In genomic region chr6:51886902-51887431, GRCm38 (mm10) we compare ENCODE assay signal across 14 mouse cellular contexts.
DNase-seq lines count a peak whose midpoint lies in the region; ATAC-seq lines count a peak whose summit lies in the region.
"Had no signal": no experiment of that assay in that cellular context is flagged by ENCODE, and none has a peak within 500 bp of the region (broad histone marks: within the 10 kb centered on the region; RNA-seq: fewer than 3 reads in every experiment).

No protein-coding gene starts in this region.

- no peak overlapping the region for H3K4me2 ChIP-seq in limb, embryonic 15.5 days
- no peak overlapping the region for H3K4me2 ChIP-seq in forebrain, embryonic 12.5 days
- H3K4me2 ChIP-seq: embryonic facial prominence, embryonic 15.5 days; limb, embryonic 12.5 days had no signal

- no peak overlapping the region for H3K27ac ChIP-seq in heart, embryonic 10.5 days
- H3K27ac ChIP-seq in limb, embryonic 15.5 days = 0 out of 2 replicates have a peak overlapping the region, but pooled peaks have one; percentile 24
- H3K27ac ChIP-seq in forebrain, embryonic 12.5 days = no peak overlapping the region
- H3K27ac ChIP-seq: embryonic facial prominence, embryonic 15.5 days; limb, embryonic 12.5 days had no signal

- no peak overlapping the region for H3K4me3 ChIP-seq in heart, embryonic 10.5 days
- H3K4me3 ChIP-seq in limb, embryonic 15.5 days = no peak overlapping the region
- H3K4me3 ChIP-seq in forebrain, embryonic 12.5 days (replicated peaks) = no peak overlapping the region
- H3K4me3 ChIP-seq: embryonic facial prominence, embryonic 15.5 days; limb, embryonic 12.5 days; megakaryocyte, embryonic 14.5 days had no signal

- no peaks in the 10 kb centered on the region for H3K27me3 ChIP-seq in heart, embryonic 10.5 days (ENCODE audit: insufficient read depth, poor library complexity, severe bottlenecking)
- no peaks in the 10 kb centered on the region for H3K27me3 ChIP-seq in limb, embryonic 15.5 days
- H3K27me3 ChIP-seq in forebrain, embryonic 12.5 days = no peaks in the 10 kb centered on the region
- H3K27me3 ChIP-seq: embryonic facial prominence, embryonic 15.5 days; megakaryocyte, embryonic 14.5 days had no signal

- no peak for ATAC-seq in limb, embryonic 15.5 days (ENCODE audit: insufficient number of reproducible peaks, low FRiP score, low TSS enrichment, low read depth)
- no peak for ATAC-seq in forebrain, embryonic 12.5 days (ENCODE audit: low FRiP score)
- no peak for ATAC-seq in megakaryocyte-erythroid progenitor cell, adult 5-6 weeks (replicated peaks; ENCODE audit: low FRiP score, low TSS enrichment, poor library complexity, severe bottlenecking)

- no peaks in the 10 kb centered on the region for H3K9me3 ChIP-seq in heart, embryonic 10.5 days
- H3K9me3 ChIP-seq in limb, embryonic 15.5 days = no peaks in the 10 kb centered on the region
- H3K9me3 ChIP-seq in forebrain, embryonic 12.5 days = no peaks in the 10 kb centered on the region
- H3K9me3 ChIP-seq: embryonic facial prominence, embryonic 15.5 days; limb, embryonic 12.5 days; megakaryocyte, embryonic 14.5 days had no signal

- no peak overlapping the region for H3K9ac ChIP-seq in limb, embryonic 15.5 days
- H3K9ac ChIP-seq in forebrain, embryonic 12.5 days = no peak overlapping the region
- H3K9ac ChIP-seq: embryonic facial prominence, embryonic 15.5 days; limb, embryonic 12.5 days had no signal

- no peaks in the 10 kb centered on the region for H3K36me3 ChIP-seq in heart, embryonic 10.5 days
- no peaks in the 10 kb centered on the region for H3K36me3 ChIP-seq in limb, embryonic 15.5 days
- no peaks in the 10 kb centered on the region for H3K36me3 ChIP-seq in forebrain, embryonic 12.5 days (replicated peaks)
- H3K36me3 ChIP-seq: embryonic facial prominence, embryonic 15.5 days; limb, embryonic 12.5 days had no signal

- DNase-seq in heart, adult 11 months = peak; percentile 90
- no peak for DNase-seq in heart, embryonic 10.5 days (ENCODE audit: low spot score)
- peak; percentile 52 for DNase-seq in testis, postnatal 10 days (ENCODE audit: low spot score)
- DNase-seq in testis, postnatal 14 days (ENCODE audit: low spot score) = no peak
- DNase-seq in ovary, adult 18-20 months (ENCODE audit: low spot score) = no peak
- DNase-seq: B cell, adult 2 months; cerebellum, adult 9-11 months; thymus, adult 2 months had no signal

- H3K4me1 ChIP-seq in heart, embryonic 10.5 days = peaks cover 2% of the 10 kb centered on the region; the same call in 1 of the 2 replicates
- H3K4me1 ChIP-seq in limb, embryonic 15.5 days = peaks cover 12% of the 10 kb centered on the region
- no peaks in the 10 kb centered on the region for H3K4me1 ChIP-seq in forebrain, embryonic 12.5 days

- 49% methylated on average over 3 of the region's 3 CpGs for WGBS in heart, embryonic 10.5 days
- 23% methylated on average over 3 of the region's 3 CpGs for WGBS in limb, embryonic 15.5 days
- 53% methylated on average over 3 of the region's 3 CpGs for WGBS in forebrain, embryonic 12.5 days

Comparison
In these comparisons a context has a peak if more than half of its experiments do, and no peak if none do; other contexts are left out.
1. DNase-seq: peak in heart, adult 11 months (single experiment) and testis, postnatal 10 days (single experiment); none in heart, embryonic 10.5 days (single experiment), testis, postnatal 14 days (single experiment) and ovary, adult 18-20 months (single experiment).